Mouse (Mus musculus): ENCODE results near the gene Rasgrf1.

The Rasgrf1 gene

GRCm38 (mm10) chr9:89906645-89907044 lies 3.1 kb upstream of the Rasgrf1 start:
- DNase-seq (ENCODE audit: low read depth, low spot score), result no peak

- no peak for DNase-seq (ENCODE audit: low read depth, low spot score)
Observed at GRCm38 (mm10) chr9:89907941-89908340, 1.8 kb upstream of the Rasgrf1 start.

- no peak for DNase-seq (ENCODE audit: low read depth, low spot score)
Observed at GRCm38 (mm10) chr9:89908601-89909000, 1.1 kb upstream of the Rasgrf1 start.

- no peak for DNase-seq (ENCODE audit: low read depth, low spot score)
Observed at GRCm38 (mm10) chr9:89910011-89910400, 298 bp downstream of the Rasgrf1 start.

- DNase-seq (ENCODE audit: low read depth, low spot score), result no peak
Observed at GRCm38 (mm10) chr9:89910741-89911444, 1.2 kb downstream of the Rasgrf1 start.

GRCm38 (mm10) chr9:89911891-89912549 lies 2.3 kb downstream of the Rasgrf1 start:
- DNase-seq (ENCODE audit: low read depth, low spot score), result no peak

- DNase-seq (ENCODE audit: low read depth, low spot score), result no peak
Observed at GRCm38 (mm10) chr9:89913135-89913534, 3.4 kb downstream of the Rasgrf1 start.

- no peak for DNase-seq (ENCODE audit: low read depth, low spot score)
Observed at GRCm38 (mm10) chr9:89916471-89916870, 6.8 kb downstream of the Rasgrf1 start.

GRCm38 (mm10) chr9:89917431-89917830 lies 7.7 kb downstream of the Rasgrf1 start:
- no peak for DNase-seq (ENCODE audit: low read depth, low spot score)

- DNase-seq (ENCODE audit: low read depth, low spot score), result no peak
Observed at GRCm38 (mm10) chr9:89918832-89919231, 9.1 kb downstream of the Rasgrf1 start.

GRCm38 (mm10) chr9:89921121-89921520 lies 11.4 kb downstream of the Rasgrf1 start:
- DNase-seq (ENCODE audit: low read depth, low spot score), result no peak

GRCm38 (mm10) chr9:89922666-89923065 lies 13.0 kb downstream of the Rasgrf1 start:
- no peak for DNase-seq (ENCODE audit: low read depth, low spot score)

- no peak for DNase-seq (ENCODE audit: low read depth, low spot score)
Observed at GRCm38 (mm10) chr9:89924836-89925235, 15.1 kb downstream of the Rasgrf1 start.

- DNase-seq (ENCODE audit: low read depth, low spot score), result no peak
Observed at GRCm38 (mm10) chr9:89928497-89928896, 18.8 kb downstream of the Rasgrf1 start.

- DNase-seq (ENCODE audit: low read depth, low spot score), result no peak
Observed at GRCm38 (mm10) chr9:89940428-89940827, 30.7 kb downstream of the Rasgrf1 start.

- DNase-seq (ENCODE audit: low read depth, low spot score), result no peak
Observed at GRCm38 (mm10) chr9:89946830-89947229, 37.1 kb downstream of the Rasgrf1 start.

GRCm38 (mm10) chr9:89948602-89949001 lies 38.9 kb downstream of the Rasgrf1 start:
- no peak for DNase-seq (ENCODE audit: low read depth, low spot score)

GRCm38 (mm10) chr9:89953596-89954215 lies 44.0 kb downstream of the Rasgrf1 start:
- no peak for DNase-seq (ENCODE audit: low read depth, low spot score)

GRCm38 (mm10) chr9:89954860-89955479 lies 45.3 kb downstream of the Rasgrf1 start:
- DNase-seq (ENCODE audit: low read depth, low spot score), result no peak

- no peak for DNase-seq (ENCODE audit: low read depth, low spot score)
Observed at GRCm38 (mm10) chr9:89958959-89959358, 49.3 kb downstream of the Rasgrf1 start.

- no peak for DNase-seq (ENCODE audit: low read depth, low spot score)
Observed at GRCm38 (mm10) chr9:89964091-89964490, 54.4 kb downstream of the Rasgrf1 start.

GRCm38 (mm10) chr9:89967716-89968115 lies 58.0 kb downstream of the Rasgrf1 start:
- DNase-seq (ENCODE audit: low read depth, low spot score), result no peak

All from retina, adult 2 months (tissue).